Mouse (Mus musculus): ENCODE measurements around the gene Nkx2-5.

Gene Nkx2-5

DNA sequence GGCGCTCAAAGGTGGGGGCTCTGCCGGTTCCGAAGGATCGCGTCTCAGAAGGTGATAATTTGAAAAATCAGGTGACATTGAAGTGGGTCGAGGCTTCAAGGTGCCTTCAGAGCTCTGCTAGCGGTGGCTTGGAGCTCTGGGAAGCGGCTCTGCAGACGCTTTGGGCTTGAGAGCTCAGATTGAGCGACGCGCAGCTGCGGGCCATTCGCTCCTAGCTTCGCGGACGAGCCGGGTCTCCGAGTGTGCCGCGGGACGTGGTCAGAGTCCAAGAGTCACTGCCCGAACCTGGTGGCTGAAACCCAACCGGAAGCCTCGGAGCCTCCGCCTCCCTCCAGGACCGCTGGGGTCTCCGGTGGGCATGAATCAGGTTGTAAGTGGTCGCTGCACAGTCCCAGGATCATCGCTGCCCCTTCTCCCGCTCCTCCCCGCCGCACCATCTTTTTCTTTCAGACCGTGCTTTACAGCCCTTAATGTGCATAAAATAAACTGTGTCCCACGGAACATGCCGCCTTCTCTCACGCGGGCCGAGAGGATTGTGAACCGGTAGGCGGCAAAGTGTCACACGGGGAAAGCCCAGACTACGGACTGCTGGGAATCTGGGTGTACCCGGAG is 5.0 kb upstream of the Nkx2-5 start:
- no peak for DNase-seq

DNA sequence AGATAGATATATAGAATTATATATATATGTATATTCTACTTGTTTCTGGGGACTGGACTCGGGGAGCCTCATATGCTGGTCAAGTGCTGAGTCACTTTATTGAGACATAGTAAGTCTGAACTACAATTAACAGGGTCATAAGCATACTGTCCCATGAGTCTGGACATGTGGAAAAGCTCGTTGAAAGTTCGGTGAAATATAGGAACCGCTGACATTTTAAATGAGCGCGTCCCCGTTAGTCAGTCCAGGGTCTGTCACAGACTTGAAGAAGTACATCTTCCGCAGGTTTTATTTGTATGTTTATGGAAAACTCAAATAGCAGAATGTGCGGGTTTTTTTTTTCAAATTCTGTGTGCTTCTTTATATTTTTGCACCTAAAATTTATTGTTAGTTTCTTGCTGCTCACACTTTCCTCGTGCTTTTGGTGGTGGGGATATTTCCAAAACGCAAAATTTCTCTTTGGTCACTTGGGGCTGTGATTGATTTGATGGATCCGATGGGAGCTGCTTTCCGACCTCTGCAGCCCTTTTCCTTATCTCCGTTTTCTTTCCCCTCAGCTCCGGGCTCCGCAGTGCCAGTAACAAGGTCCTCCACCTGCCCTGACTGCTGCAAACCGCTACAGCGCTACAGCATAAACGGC is 4.4 kb upstream of the Nkx2-5 start:
- no peak for DNase-seq

- DNase-seq, result no peak
These were observed 3.4 kb upstream of the Nkx2-5 start for GRCm38 (mm10) chr17:26848236-26848635.

GRCm38 (mm10) chr17:26847801-26848200 is 3.0 kb upstream of the Nkx2-5 start:
- no peak for DNase-seq

- DNase-seq, result no peak
These were observed 1.6 kb upstream of the Nkx2-5 start for GRCm38 (mm10) chr17:26846411-26846810.

DNA sequence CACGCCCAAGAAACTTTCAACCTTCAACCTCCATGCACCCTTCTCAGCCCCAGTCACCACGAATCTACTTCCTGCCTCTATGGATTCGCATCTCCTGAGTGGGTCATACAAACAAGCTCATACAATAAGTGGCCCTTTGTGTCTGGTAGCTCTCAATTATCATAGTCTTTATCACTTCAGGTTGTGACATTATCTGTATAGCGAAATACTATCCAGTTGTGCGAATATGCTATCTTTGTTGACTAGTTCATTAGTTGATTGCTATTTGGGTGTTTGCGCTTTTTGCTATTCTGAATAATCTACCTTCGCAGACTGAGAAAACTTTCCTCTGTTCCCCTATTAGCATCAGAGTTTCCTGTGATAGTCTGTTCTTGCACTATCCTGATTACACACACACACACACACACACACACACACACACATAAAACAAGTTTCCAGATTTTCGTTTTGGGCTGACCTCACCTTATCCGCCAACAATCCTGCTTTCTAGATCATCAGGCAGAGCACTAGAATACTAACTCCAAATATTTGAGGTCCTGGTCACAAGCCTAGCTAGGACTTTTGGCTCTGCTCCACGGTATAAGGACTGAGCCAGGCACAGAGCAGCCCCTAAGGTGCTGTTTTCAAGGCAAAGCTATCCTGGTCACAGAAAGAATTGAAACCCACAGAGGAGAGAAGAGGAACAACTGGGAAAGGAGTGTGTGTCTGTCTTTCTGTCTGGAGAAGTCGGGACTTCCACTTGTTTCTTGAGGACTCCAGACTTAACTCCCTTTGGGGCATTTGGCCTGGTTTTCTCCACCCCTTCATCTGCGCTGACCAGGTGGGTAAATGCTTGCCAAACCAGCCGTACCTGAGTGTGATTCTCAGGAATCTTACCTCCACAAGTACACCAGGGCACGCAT is 591 bp upstream of the Nkx2-5 start:
- DNase-seq, result no peak

DNA sequence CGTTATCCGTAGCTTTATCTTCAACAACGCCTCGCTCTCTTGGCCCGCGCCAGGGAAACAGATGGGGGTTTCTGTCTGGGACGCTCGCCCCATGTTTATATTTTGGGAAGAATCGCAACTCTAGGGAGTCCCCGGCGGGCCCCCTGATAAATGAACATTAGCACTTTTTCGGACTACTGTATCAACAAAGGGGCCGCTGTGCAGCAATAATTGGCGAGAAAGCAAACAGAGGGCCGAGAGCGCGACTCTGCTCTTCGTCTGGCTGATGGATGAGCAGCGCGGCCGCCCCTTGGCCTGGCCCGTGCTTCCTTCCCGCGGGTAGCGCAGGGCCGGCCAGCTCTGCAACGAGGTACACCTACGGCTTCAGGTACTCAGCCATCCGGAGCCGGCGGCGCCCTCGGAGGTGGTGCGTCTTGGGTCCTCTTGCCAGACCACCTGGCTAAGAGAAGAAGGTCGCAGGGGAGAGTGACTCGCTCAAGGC is 398 bp downstream of the Nkx2-5 start:
- DNase-seq, result no peak

DNA sequence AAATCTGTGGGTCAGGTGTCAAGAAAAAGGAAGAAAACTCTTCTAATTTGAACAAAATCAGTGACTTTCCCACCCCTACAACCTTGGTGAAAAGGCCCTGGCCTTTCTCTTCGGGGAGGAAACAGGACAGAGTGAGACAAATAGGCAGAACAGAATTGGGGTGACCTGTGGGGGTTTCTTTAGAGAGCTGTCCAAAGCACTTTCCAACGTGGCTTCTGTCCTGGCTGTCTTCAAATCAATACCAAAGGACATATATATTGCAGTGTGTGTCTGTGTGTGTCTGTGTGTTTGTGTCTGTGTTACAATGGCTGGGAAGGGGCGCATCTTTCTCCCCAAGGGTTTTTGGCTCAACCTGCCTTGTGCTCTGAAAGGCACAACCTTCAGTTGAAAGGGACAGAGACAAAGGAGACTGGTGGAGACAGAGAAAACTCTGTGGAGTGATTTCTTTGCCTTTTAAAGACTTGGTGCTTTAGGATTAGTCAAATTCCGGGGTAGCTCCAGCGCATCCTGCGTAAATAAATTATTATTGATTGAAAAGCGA is 1.0 kb downstream of the Nkx2-5 start:
- no peak for DNase-seq

DNA sequence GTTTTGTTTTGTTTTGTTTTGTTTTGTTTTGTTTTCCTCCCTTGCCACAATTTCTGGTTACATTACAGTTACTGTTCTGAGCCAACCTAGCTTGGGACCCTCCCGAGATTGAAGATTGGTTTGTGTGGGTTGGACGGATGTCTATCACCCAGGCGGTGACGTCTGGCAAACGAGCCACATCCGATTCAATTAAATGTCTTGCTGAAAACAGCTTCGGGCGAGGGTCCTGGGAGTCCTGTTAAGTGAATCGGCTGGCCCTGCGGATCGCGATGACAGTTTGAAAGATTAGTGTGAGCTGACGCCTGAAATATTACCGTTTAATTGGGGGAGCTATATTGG is 1.6 kb downstream of the Nkx2-5 start:
- no peak for DNase-seq

- DNase-seq, result no peak
These were observed 2.2 kb downstream of the Nkx2-5 start for GRCm38 (mm10) chr17:26842431-26843228.

DNA sequence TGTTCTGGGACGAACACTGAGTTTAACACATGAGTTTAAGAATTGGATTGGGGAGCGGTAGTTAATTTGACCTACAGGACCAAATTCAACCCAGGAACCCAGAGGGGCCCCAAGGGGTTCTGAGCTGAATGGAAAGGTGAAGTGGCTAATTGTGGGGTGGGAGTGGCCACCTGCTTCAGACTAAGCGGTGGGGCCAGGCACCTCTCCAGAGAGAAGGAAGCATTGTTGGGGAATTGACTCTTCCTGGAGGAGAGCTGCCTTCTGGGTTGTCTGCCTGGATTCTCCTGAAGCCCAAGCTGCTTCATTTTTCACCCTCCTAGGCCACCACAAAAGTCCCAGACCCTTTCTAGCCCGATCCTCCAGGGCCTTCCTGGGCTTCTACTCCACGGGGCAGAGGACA is 2.8 kb downstream of the Nkx2-5 start:
- DNase-seq, result no peak

- no peak for DNase-seq
These were observed 3.7 kb downstream of the Nkx2-5 start for GRCm38 (mm10) chr17:26840922-26841731.

GRCm38 (mm10) chr17:26840439-26840780 is 4.4 kb downstream of the Nkx2-5 start:
- no peak for DNase-seq

DNA sequence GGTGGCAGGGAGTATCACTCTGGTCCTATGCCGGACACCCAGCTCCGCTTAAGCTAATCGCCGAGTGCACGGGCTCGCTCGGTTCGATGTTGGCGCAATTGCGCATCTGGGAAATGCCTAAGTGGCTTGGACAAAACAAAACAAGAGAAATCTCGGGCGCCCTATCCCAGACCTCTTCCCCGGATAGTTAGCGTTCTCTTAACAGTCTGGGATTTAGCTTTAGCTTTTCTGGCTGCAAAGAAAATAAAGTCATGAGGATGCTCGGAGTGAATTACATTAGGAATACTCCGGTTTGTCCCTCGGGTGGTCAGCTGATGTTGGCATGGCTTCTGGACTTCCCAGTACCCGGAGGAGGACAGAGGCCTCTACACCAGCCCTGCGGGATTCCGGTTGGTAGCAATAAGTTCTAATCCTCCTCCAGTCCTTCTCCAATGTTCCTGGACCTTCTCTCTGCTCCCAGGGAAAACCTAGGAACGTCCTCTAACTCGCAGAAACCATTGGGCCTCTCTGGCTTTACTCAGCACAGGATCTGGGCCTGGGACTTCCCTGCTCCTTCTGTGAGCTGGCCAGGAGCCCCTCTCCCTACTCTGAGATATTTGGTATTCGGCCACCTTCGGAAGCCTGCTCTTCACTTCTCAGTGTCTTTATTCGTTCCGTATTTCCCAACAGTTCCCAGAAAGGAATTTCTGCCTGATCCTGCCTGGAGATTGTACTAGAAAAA is 4.9 kb downstream of the Nkx2-5 start:
- DNase-seq, result no peak

- DNase-seq, result no peak
These were observed 5.7 kb downstream of the Nkx2-5 start for GRCm38 (mm10) chr17:26838911-26839717.

GRCm38 (mm10) chr17:26838191-26838910 is 6.5 kb downstream of the Nkx2-5 start:
- DNase-seq, result no peak

- DNase-seq, result no peak
These were observed 7.2 kb downstream of the Nkx2-5 start for GRCm38 (mm10) chr17:26837546-26837985.

DNA sequence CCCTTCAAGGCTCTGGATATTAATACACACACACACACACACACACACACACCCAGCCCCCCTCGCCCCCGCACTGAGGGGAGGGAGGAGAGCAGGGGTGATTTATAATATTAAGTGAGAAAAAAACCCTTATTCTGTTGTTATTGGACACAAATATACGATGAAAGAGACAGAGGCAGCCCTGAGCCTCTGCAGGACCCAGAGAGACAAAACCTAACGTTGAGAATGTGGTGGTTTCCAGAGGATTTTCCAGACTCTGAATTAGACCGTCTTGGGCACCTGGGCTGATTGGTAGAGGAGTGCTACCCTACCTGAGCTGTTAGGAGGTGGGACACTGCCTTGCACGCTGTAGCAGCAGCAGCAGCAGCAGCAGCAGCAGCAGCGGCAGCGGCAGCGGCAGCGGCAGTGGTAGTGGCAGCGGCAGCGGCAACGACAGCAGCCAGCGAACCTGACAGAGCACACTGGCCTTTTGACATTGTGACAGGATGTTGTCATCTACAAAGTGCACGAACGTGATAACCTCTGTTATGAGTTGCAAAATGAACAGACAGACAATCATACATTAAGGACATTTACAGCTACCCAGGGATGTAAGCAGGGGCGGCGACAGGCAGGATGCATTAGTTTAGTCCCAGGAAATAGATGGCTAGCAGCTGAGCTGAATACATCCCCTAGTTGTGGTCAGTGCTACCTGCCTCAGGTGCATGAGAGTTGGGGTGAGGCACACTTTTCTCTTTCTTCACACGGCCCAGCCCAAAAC is 7.8 kb downstream of the Nkx2-5 start:
- no peak for DNase-seq

DNA sequence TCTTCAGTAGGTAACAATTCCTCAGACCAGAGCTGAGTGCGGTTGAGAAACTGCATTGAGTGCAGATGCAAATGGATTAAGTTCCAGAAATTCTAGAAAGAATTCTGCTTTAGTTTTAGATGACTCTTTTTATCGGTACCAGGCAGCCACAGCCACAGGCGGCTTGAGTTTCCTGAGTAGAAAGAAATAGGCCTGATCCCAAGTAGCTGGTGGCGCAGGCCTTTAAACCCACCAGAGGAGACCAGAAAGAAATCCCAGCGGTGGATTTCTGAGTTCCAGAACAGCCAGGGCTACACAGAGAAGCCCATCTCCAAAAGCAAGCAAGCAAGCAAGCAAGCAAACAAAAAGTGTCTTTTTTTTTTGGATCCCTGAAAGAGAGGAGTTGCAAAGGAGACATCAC is 8.4 kb downstream of the Nkx2-5 start:
- DNase-seq, result no peak
